Mouse (Mus musculus) forebrain, embryonic 15.5 days (tissue): Measurements from ENCODE around the gene Bcl6b. TPM values are rescaled to one million over a fixed set of nuclear protein-coding genes. Genes with fewer than 3 reads are reported as not detected.

Experiments
- ATAC-seq: fragments of 200-750 bp; cut with Nextera tagmentation; replicated peaks from 2 replicates; pipeline ENCODE4 v1.8.0; 2017; ENCODE audit warnings: mild to moderate bottlenecking, moderate TSS enrichment, moderate library complexity
- H3K27ac ChIP-seq: fragments of 300-500 bp; sonication (generic); replicated peaks from 2 replicates; pipeline ENCODE4 v1.5.1; 2015; ENCODE audit warnings: mild to moderate bottlenecking, inconsistent platforms
- H3K27me3 ChIP-seq: fragments of 300-500 bp; sonication (generic); 2 replicates; pipeline ENCODE4 v1.6.1; 2015; ENCODE audit warnings: inconsistent platforms
- H3K36me3 ChIP-seq: fragments of 300-500 bp; sonication (generic); 2 replicates; pipeline ENCODE4 v1.6.1; 2015; ENCODE audit warnings: mild to moderate bottlenecking, inconsistent platforms
- H3K4me1 ChIP-seq: fragments of 300-500 bp; sonication (generic); 2 replicates; pipeline ENCODE4 v1.6.1; 2015; ENCODE audit warnings: inconsistent platforms
- H3K4me2 ChIP-seq: fragments of 300-500 bp; sonication (generic); replicated peaks from 2 replicates; pipeline ENCODE4 v1.6.1; 2015; ENCODE audit warnings: mild to moderate bottlenecking, inconsistent platforms
- H3K4me3 ChIP-seq: fragments of 300-500 bp; sonication (generic); 2 replicates; pipeline ENCODE4 v1.5.1; 2015; ENCODE audit warnings: mild to moderate bottlenecking, inconsistent platforms
- H3K9ac ChIP-seq: fragments of 300-500 bp; sonication (generic); replicated peaks from 2 replicates; pipeline ENCODE4 v1.6.1; 2015; ENCODE audit warnings: mild to moderate bottlenecking, inconsistent platforms
- H3K9me3 ChIP-seq: fragments of 300-500 bp; sonication (generic); 2 replicates; pipeline ENCODE4 v1.6.1; 2016; ENCODE audit warnings: inconsistent platforms
- WGBS: fragments of 180-500 bp; shearing (Covaris S2); methylation state at CpG from one replicate; pipeline ENCODE4 v1.1.7; 2015; ENCODE audit warnings: mixed read lengths; 5-methylcytosine and 5-hydroxymethylcytosine counted together
- polyA plus RNA-seq: library from polyadenylated mRNA; unstranded; fragments of >200 nt; fragmentation: Nextera tagmentation; extraction: Ambion mirVana; gene quantifications from 2 replicates; pipeline ENCODE4 v1.2.1, GENCODE M21; 2015

Gene Bcl6b
- polyA plus RNA-seq, 1 experiment from 2014 or later = 5.7 TPM

DNA sequence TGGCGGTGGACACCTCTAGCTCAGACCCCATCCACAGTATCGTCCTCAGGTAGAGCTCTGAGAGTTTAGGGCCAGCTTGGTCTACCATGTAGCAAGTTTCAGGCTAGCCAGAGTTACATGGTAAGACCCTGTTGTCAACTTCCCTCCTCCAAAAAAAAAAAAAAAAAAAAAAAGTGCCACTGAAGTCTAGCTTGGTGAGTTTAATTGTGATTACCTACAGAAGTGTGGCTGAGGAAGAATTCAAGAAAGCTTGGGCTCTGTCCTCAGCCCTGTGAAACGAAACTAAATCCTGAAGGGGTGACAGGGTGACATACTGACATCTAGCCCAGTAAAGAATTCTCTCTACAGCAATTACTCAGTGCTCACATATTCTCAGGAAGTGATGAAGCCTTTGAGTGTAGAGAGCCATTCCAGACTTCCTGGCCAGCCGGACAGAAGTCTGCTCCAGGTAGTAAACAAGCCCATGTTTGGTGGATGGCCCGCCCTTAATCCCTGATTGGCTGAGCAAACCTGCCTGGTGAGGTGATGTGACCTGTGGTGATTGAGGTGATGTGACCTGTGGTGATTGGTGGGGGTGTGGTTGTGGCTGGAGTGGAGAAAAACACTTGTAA is 20.7 kb downstream of the Bcl6b start:
- 79% methylated on average over 5 of the region's 5 CpGs for WGBS
- no peaks in the 10 kb centered on the region for H3K9me3 ChIP-seq

GRCm38 (mm10) chr11:70207283-70207682 is 22.3 kb downstream of the Bcl6b start:
- no peak for ATAC-seq
- Histone ChIP-seq H3K27me3 (peaks cover 3% of the 10 kb centered on the region; the same call in 1 of the 2 replicates), H3K27ac (no peak overlapping the region), H3K9me3 (no peaks in the 10 kb centered on the region), H3K4me2 (no peak overlapping the region), H3K4me3 (no peak overlapping the region), H3K36me3 (no peaks in the 10 kb centered on the region), H3K4me1 (no peaks in the 10 kb centered on the region), H3K9ac (no peak overlapping the region)
- WGBS = 85% methylated on average over 7 of the region's 7 CpGs

More for the DNA sequence above, 20.7 kb downstream of the Bcl6b start:
- peaks cover 18% of the 10 kb centered on the region for H3K27me3 ChIP-seq
- ATAC-seq = no peak
- H3K4me1 ChIP-seq = peaks cover 7% of the 10 kb centered on the region
- H3K27ac ChIP-seq = no peak overlapping the region
- no peak overlapping the region for H3K9ac ChIP-seq
- no peaks in the 10 kb centered on the region for H3K36me3 ChIP-seq
- H3K4me3 ChIP-seq = no peak overlapping the region
- H3K4me2 ChIP-seq = no peak overlapping the region

- Histone ChIP-seq H3K27ac (no peak overlapping the region), H3K36me3 (no peaks in the 10 kb centered on the region), H3K27me3 (no peaks in the 10 kb centered on the region), H3K4me1 (no peaks in the 10 kb centered on the region), H3K4me2 (no peak overlapping the region), H3K9me3 (no peaks in the 10 kb centered on the region), H3K4me3 (no peak overlapping the region), H3K9ac (no peak overlapping the region)
- 92% methylated on average over 2 of the region's 2 CpGs for WGBS
- ATAC-seq = no peak
These were observed 22.8 kb downstream of the Bcl6b start for GRCm38 (mm10) chr11:70206801-70207200.

DNA sequence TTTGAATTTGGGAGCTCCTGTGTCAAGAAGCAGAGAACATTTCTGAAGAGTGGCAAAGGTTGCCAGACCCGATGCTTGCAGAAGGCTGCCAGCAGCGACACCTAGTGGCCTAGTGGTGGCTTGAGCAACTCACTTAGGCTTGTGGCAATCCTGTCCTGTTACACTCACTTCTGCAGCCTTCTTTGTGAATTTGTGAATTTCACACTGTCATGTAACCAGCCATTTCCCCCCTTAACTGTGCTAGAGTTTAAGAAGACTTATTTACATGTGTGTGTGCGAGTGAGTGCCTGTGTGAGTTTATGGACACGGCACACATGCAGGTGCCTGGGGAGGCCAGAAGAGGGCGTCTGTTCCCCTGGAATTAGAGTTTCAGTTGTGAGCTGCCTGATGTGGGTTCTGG is 27.9 kb downstream of the Bcl6b start:
- Histone ChIP-seq H3K27me3 (no peaks in the 10 kb centered on the region), H3K36me3 (no peaks in the 10 kb centered on the region), H3K4me3 (no peak overlapping the region), H3K9ac (no peak overlapping the region), H3K27ac (no peak overlapping the region), H3K9me3 (no peaks in the 10 kb centered on the region), H3K4me1 (no peaks in the 10 kb centered on the region), H3K4me2 (no peak overlapping the region)
- ATAC-seq = no peak
- 46% methylated on average over 5 of the region's 5 CpGs for WGBS

GRCm38 (mm10) chr11:70200036-70200608 is 29.5 kb downstream of the Bcl6b start:
- Histone ChIP-seq H3K9me3 (no peaks in the 10 kb centered on the region), H3K4me2 (no peak overlapping the region), H3K4me1 (no peaks in the 10 kb centered on the region), H3K9ac (no peak overlapping the region), H3K4me3 (no peak overlapping the region), H3K27ac (no peak overlapping the region), H3K36me3 (no peaks in the 10 kb centered on the region), H3K27me3 (no peaks in the 10 kb centered on the region)
- ATAC-seq = no peak
- 92% methylated on average over 5 of the region's 5 CpGs for WGBS

DNA sequence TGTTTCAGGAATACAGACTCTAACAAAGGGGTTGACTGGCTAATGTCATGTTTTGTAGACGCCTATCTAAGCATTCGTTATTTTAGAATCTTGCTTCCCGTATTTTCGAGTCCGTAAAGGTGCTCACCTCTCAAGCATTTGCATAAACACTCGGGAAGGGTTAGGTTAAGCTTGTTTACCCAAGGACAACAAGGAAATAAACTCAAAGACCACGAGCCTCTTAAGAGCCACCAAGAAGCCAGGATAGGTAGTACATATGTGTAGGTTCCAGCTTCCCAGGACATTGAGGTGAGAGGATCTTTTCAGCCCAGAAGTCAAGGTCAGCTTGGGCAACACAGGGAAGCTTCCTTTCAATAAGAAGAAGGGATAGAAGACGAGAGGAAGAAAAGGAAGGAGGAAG is 30.5 kb downstream of the Bcl6b start:
- H3K9ac ChIP-seq = no peak overlapping the region
- H3K27ac ChIP-seq = no peak overlapping the region
- H3K9me3 ChIP-seq = no peaks in the 10 kb centered on the region
- H3K27me3 ChIP-seq = no peaks in the 10 kb centered on the region
- no peaks in the 10 kb centered on the region for H3K36me3 ChIP-seq
- H3K4me3 ChIP-seq = no peak overlapping the region
- no peak for ATAC-seq
- H3K4me2 ChIP-seq = no peak overlapping the region
- no peaks in the 10 kb centered on the region for H3K4me1 ChIP-seq
- WGBS = 84% methylated on average over 8 of the region's 8 CpGs

DNA sequence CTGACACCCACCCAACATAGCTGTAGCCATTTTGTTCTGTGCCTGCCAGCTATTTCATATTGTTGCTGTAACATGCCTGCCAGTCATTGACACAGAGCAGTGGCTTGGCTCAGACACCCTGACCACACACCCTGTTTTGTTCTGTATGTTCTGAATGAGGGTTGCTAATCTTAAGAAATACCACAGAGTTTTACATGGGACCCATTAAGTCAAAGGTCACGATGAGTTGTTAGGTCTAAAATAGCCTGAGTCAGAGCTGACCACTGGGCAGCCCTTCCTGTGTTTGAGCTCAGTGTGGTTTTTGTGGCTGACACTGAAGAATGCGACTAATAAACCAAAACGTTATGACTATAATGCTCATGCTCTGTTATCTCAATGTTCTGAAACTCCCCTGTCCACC is 31.3 kb downstream of the Bcl6b start:
- H3K4me2 ChIP-seq = no peak overlapping the region
- 88% methylated on average over 3 of the region's 3 CpGs for WGBS
- no peak for ATAC-seq
- H3K36me3 ChIP-seq = no peaks in the 10 kb centered on the region
- no peaks in the 10 kb centered on the region for H3K4me1 ChIP-seq
- no peaks in the 10 kb centered on the region for H3K27me3 ChIP-seq
- H3K4me3 ChIP-seq = no peak overlapping the region
- no peaks in the 10 kb centered on the region for H3K9me3 ChIP-seq
- H3K27ac ChIP-seq = no peak overlapping the region
- no peak overlapping the region for H3K9ac ChIP-seq

DNA sequence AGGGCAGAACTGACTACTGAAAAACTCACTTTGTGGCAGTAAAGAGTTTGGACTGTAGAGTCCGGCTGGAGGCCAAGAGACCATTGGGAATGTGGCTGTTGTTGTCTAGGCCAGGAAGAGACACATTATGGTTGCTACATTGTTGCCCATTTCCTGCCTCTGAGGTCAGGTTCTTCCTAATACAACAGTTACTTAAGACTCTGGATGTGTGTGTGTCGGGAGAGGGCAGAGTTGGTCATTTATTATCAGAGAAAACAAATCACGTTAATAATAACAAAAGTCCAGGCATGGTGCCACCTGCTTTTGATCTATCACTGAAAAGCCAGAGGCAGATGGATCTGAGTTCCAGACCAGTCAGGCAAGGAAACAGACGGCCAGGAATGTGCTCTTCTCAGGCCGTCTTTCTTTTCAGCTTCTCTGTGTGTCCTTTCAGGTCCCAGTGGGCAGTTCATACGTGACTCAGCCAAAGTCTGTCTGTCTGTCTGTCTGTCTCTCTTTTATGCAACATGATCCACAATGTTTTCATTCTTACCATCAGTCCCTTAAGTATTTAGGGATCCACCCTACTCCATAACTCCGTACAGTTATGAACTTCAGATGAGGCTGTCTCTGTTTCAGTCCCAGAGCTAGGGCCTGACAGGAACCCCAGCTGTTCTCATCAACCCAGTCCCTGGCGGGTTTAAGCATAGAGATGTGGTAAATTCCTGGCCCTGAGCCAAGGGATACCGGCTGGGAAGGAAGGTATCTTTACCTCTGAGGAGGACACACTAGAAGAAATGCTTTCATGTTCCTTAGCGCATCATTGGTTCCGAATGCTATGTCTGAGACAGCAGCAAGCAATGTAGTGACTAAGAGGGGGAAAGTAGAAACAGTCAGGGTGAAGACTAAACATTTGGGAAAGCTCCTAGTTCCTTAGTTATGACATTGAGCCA is 36.0 kb downstream of the Bcl6b start:
- no peak for ATAC-seq
- no peaks in the 10 kb centered on the region for H3K27me3 ChIP-seq
- no peak overlapping the region for H3K4me2 ChIP-seq
- WGBS = 67% methylated on average over 11 of the region's 11 CpGs
- H3K9ac ChIP-seq = no peak overlapping the region
- no peak overlapping the region for H3K27ac ChIP-seq
- H3K9me3 ChIP-seq = no peaks in the 10 kb centered on the region
- H3K4me1 ChIP-seq = no peaks in the 10 kb centered on the region
- no peak overlapping the region for H3K4me3 ChIP-seq
- H3K36me3 ChIP-seq = no peaks in the 10 kb centered on the region

DNA sequence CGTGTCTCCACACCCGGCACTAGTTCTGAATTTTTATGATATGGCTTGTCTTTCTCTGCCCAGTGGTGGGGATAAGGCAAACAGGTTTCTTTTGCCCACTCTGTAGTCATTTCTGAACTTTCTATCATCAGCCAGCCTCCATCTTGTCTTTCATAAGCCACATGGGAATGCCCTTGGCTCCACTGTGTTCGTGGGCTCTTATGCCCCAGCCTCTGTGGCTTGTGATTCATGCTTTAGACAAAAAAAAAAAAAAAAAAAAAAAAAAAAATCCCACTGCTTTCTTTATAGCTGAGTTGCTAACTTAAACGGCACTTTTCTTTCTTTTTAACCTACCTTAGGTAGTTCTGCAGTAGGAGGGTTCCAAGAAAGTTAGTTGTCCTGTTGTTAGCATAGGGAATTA is 37.4 kb downstream of the Bcl6b start:
- 84% methylated on average over 4 of the region's 4 CpGs for WGBS
- H3K27me3 ChIP-seq = no peaks in the 10 kb centered on the region
- no peak overlapping the region for H3K9ac ChIP-seq
- H3K4me1 ChIP-seq = no peaks in the 10 kb centered on the region
- ATAC-seq = no peak
- no peak overlapping the region for H3K4me3 ChIP-seq
- H3K9me3 ChIP-seq = no peaks in the 10 kb centered on the region
- H3K4me2 ChIP-seq = no peak overlapping the region
- H3K27ac ChIP-seq = no peak overlapping the region
- H3K36me3 ChIP-seq = no peaks in the 10 kb centered on the region

- H3K36me3 ChIP-seq = no peaks in the 10 kb centered on the region
- no peak overlapping the region for H3K4me3 ChIP-seq
- no peak overlapping the region for H3K4me2 ChIP-seq
- 90% methylated on average over 6 of the region's 6 CpGs for WGBS
- no peaks in the 10 kb centered on the region for H3K4me1 ChIP-seq
- no peak overlapping the region for H3K27ac ChIP-seq
- no peak overlapping the region for H3K9ac ChIP-seq
- H3K9me3 ChIP-seq = no peaks in the 10 kb centered on the region
- ATAC-seq = no peak
- H3K27me3 ChIP-seq = no peaks in the 10 kb centered on the region
These were observed 38.4 kb downstream of the Bcl6b start for GRCm38 (mm10) chr11:70191188-70191587.

DNA sequence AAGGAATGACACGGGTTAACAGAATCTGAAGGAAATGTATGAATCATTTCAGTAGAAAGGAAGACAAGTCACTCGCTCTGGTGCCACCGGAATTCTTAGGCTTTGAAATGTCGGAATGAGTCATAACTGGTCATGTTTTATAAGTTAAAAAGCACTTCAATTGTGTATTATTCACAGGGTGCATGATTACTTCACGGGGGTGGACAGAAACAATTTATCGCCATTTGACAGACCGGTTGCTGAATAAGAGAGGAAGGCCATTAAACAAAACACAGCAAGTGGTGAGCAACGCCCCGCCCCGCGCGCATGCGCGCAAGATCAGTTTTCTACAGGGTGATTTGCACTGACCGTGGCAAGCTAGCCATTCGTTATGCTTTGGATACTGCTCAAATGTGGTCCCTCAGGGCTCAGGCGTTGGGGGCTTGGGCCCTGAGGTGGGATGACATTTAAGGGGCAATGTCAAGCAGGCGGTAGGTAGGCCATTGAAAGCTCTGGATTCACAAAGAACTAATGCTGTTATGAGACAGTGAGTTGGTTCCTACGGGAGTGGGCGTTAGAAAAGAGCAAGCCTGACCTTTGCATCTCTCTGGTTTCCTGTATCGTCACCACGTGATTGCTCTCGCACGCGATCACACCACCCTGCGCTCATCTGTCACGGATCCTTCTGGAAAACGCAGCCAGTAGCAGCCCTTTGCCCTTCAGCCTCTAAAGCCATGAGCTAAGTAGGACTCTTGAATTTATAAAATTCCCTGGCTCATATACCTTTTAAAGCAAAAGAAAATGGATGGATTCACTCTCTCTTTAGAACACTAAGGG is 40.1 kb downstream of the Bcl6b start:
- ATAC-seq = no peak
- H3K27me3 ChIP-seq = no peaks in the 10 kb centered on the region
- H3K27ac ChIP-seq = no peak overlapping the region
- H3K4me1 ChIP-seq = no peaks in the 10 kb centered on the region
- WGBS = 89% methylated on average over 28 of the region's 28 CpGs
- no peaks in the 10 kb centered on the region for H3K9me3 ChIP-seq
- H3K36me3 ChIP-seq = no peaks in the 10 kb centered on the region
- H3K9ac ChIP-seq = no peak overlapping the region
- H3K4me2 ChIP-seq = no peak overlapping the region
- no peak overlapping the region for H3K4me3 ChIP-seq

GRCm38 (mm10) chr11:70185120-70185519 is 44.5 kb downstream of the Bcl6b start:
- H3K27me3 ChIP-seq = no peaks in the 10 kb centered on the region

More at GRCm38 (mm10) chr11:70185120-70185519, 44.5 kb downstream of the Bcl6b start:
- 87% methylated on average over 7 of the region's 7 CpGs for WGBS
- Histone ChIP-seq H3K27ac (no peak overlapping the region), H3K9me3 (no peaks in the 10 kb centered on the region), H3K9ac (no peak overlapping the region), H3K4me1 (no peaks in the 10 kb centered on the region), H3K36me3 (no peaks in the 10 kb centered on the region), H3K4me2 (no peak overlapping the region), H3K4me3 (no peak overlapping the region)
- no peak for ATAC-seq
